Mouse (Mus musculus): ENCODE data around the gene Nrf1. TPM values are rescaled to one million over a fixed set of nuclear protein-coding genes. Genes with fewer than 3 reads are reported as not detected.

The Nrf1 gene
- polyA plus RNA-seq, 1 experiment, result 116 TPM

- TF ChIP-seq POLR2A (IDR thresholded peaks at IDR 0.05; ENCODE audit: control insufficient read depth, extremely low read depth, insufficient read depth, low read length, poor library complexity) (no peak), CTCF (IDR thresholded peaks at IDR 0.05; ENCODE audit: borderline replicate concordance, control insufficient read depth, extremely low read depth, insufficient read depth, low read length, poor library complexity) (no peak)
- no peak overlapping the region for H3K4me3 ChIP-seq (ENCODE audit: control insufficient read depth, insufficient read depth, low read length)
- no peak overlapping the region for H3K27ac ChIP-seq (ENCODE audit: control insufficient read depth, insufficient read depth, low read length)
- 86% methylated on average over 4 of the region's 4 CpGs for WGBS
- H3K36me3 ChIP-seq (ENCODE audit: control insufficient read depth, insufficient read depth, low read length), result no peaks in the 10 kb centered on the region
- DNase-seq, result no peak
- no peaks in the 10 kb centered on the region for H3K4me1 ChIP-seq (replicated peaks; ENCODE audit: control insufficient read depth, insufficient read depth, low read length)
- peaks cover 17% of the 10 kb centered on the region; the same call in 1 of the 2 replicates for H3K27me3 ChIP-seq (ENCODE audit: control insufficient read depth, insufficient read depth, low read length)
Observed at GRCm38 (mm10) chr6:30183624-30184023, 135.8 kb downstream of the Nrf1 start.

DNA sequence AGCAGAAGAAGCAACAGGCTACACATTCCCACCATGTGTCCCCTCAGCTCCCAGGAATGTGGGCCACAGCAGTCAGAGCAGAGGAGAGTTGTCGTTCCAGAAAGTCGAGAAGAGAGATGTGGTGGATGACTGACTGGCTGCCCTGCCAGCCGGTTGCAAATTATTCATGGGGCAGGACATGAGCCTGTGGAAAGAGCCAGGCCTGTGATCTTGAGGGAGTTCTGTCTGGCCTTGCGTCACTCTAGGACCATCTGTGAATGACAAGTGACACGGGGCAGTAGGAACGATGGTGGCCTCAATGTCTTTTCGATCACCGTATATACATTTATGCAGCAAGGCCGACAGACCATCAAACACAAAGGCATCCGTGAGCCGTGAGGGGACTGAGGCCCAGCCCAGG, 147.9 kb downstream of the Nrf1 start:
- no peak overlapping the region for H3K4me3 ChIP-seq (ENCODE audit: control insufficient read depth, insufficient read depth, low read length)
- H3K4me1 ChIP-seq (replicated peaks; ENCODE audit: control insufficient read depth, insufficient read depth, low read length), result no peaks in the 10 kb centered on the region
- no peak for DNase-seq
- H3K36me3 ChIP-seq (ENCODE audit: control insufficient read depth, insufficient read depth, low read length), result no peaks in the 10 kb centered on the region
- 97% methylated on average over 11 of the region's 11 CpGs for WGBS
- H3K27me3 ChIP-seq (ENCODE audit: control insufficient read depth, insufficient read depth, low read length), result no peaks in the 10 kb centered on the region
- TF ChIP-seq CTCF (IDR thresholded peaks at IDR 0.05; ENCODE audit: borderline replicate concordance, control insufficient read depth, extremely low read depth, insufficient read depth, low read length, poor library complexity) (no peak), POLR2A (IDR thresholded peaks at IDR 0.05; ENCODE audit: control insufficient read depth, extremely low read depth, insufficient read depth, low read length, poor library complexity) (no peak)
- H3K27ac ChIP-seq (ENCODE audit: control insufficient read depth, insufficient read depth, low read length), result no peak overlapping the region

GRCm38 (mm10) chr6:30196143-30196542, 148.4 kb downstream of the Nrf1 start:
- no peaks in the 10 kb centered on the region for H3K36me3 ChIP-seq (ENCODE audit: control insufficient read depth, insufficient read depth, low read length)
- no peak overlapping the region for H3K4me3 ChIP-seq (ENCODE audit: control insufficient read depth, insufficient read depth, low read length)
- no peak for DNase-seq
- no peaks in the 10 kb centered on the region for H3K27me3 ChIP-seq (ENCODE audit: control insufficient read depth, insufficient read depth, low read length)
- 92% methylated on average over 8 of the region's 8 CpGs for WGBS
- H3K4me1 ChIP-seq (replicated peaks; ENCODE audit: control insufficient read depth, insufficient read depth, low read length), result no peaks in the 10 kb centered on the region
- no peak overlapping the region for H3K27ac ChIP-seq (ENCODE audit: control insufficient read depth, insufficient read depth, low read length)
- TF ChIP-seq POLR2A (IDR thresholded peaks at IDR 0.05; ENCODE audit: control insufficient read depth, extremely low read depth, insufficient read depth, low read length, poor library complexity), result no peak
- TF ChIP-seq CTCF (IDR thresholded peaks at IDR 0.05; ENCODE audit: borderline replicate concordance, control insufficient read depth, extremely low read depth, insufficient read depth, low read length, poor library complexity), result no peak

Other genes starting within 250 kb of the Nrf1 start
- 4.9 and 6.6 TPM in 2 replicates for gene Strip2, start 131.0 kb upstream of the Nrf1 start, polyA plus RNA-seq (2012; rRNA removed)

All from thymus, adult 2 months (tissue).